Mouse (Mus musculus) left cerebral cortex, postnatal 10 days (tissue): ENCODE measurements at regions not wholly inside any gene's neighbourhood (a gene's known extent, or its start where the extent isn't known, plus 50 kb on each side); places are given as distances from the start of the nearest gene placed in this dataset.

Source experiments
- DNase-seq, 2 experiments: peaks; one replicate each; pipeline ENCODE4 v3.0.0; 2021 to 2022; ENCODE audit warnings: low spot score in 2 of 2, mixed read lengths in 1 of 2; ENCODE audit errors: extremely low spot score in 1 of 2
- intact Hi-C: fragments of 180-260 bp; cut with DNase I; formaldehyde crosslinking; loops from one replicate; pipeline ENCODE4 v1.15.1; 2025

DNA sequence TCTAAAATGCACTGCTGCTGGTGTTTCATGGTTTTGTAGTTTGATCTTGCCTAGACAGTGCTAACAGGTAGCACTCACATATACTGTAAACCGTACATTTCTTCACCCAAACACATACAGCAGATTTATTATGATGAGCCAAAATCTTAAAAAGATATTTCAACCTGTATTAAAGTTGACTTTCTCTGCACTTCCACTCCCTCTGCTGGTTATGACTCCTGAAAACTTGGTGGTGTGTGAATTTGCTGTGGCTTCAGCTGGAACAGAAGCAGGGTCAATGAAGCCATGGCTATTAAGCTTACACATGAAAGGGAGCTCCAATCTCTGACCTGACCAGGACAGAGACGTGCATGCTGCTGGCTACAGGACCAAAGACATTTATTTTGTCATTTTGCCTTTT lies 202.2 kb upstream of the Gm49339 start:
- DNase-seq: no peak
- intact Hi-C loops: no loop called here

- DNase-seq: no peak
- intact Hi-C loops: loop anchor here (10.0 kb wide), 1 partner anchor 578 kb away; no protein-coding TSS in a partner anchor
Measured at GRCm38 (mm10) chr10:51282451-51282850, 198.0 kb upstream of the Gm49339 start.

DNA sequence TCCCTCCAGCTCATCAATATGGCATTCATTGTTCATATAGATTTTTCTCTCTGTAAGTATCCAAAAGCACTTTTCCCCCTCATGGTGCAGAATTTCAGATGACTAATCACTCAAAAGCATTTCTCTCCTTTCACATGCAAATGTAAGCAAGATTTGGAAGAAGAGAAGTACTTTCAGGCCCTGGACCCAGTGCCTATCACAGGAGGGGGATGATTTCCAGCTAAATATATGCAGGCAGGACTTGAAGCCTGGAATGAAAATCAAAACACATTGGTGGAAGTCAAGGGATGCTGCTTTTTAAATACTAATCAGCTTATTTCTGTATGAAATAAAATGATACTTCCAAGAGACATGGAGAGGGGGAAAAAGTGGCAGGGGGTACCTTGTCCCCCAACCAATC lies 195.9 kb upstream of the Gm49339 start:
- intact Hi-C loops: loop anchor here (10.0 kb wide), 1 partner anchor 580 kb away; no protein-coding TSS in a partner anchor
- DNase-seq: no peak

- DNase-seq: no peak
Measured at GRCm38 (mm10) chr10:51287852-51288251, 192.6 kb upstream of the Gm49339 start.

DNA sequence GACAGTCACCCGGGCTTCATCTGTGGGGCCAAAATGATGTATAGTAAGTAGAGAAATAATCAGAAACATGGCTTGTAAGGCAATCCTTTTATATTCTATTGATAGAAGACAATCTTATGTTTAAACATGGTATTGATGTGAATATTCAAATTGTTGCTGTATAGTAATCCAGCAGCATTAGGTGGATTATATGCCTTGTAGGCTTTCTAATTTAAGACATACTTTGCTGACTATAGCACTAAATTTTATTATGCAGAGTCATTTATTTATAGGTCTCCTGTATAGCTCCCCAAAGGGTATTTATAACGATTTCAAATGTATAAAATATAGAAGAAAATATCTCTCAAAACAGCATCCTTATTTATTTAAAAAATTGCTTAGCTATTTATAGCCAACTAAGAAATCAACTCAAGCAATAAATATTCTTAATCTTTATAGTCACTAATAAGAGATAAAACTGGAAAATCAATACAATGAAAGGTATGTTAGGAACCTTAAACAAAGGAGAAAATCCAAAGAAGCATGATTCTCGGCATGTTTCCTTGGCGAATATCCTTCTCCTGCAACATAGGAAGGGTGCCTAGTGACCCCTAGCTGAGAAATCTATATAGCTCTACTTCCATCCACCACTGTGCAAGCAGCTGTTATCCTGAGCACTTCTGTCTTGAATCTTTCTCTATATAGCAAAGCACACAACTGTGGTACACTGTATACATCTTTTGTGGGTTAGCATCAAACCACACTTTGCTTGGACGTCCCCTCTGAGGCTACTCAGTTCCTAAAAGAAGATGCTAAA lies 188.8 kb upstream of the Gm49339 start:
- intact Hi-C loops: no loop called here
- no peak for DNase-seq

More at GRCm38 (mm10) chr10:51287852-51288251, 192.6 kb upstream of the Gm49339 start:
- intact Hi-C loops: loop anchor here (5.0 to 10.0 kb wide), 2 partner anchors 386 to 583 kb away; no protein-coding TSS in a partner anchor

DNA sequence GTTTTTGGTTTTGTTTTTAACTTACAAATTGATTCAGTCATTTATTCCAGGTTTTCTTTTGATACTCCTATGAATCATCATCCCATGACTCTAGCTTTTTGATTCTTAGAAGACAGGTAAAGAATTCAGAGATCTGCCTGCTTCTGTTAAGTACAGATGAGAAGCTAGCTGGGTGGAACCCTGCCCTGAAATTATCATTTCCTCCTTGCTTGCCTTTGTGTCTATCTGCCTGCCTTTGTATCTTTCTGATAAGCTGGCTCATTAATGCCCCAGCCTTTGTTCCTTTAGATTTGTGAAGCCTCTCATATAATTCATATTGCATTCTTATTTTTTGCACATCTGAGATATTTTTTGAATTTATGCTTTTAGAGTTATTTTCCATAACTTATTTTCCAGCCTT lies 167.6 kb upstream of the Gm49339 start:
- intact Hi-C loops: no loop called here
- no peak for DNase-seq

- intact Hi-C loops: no loop called here
- no peak for DNase-seq
Measured at GRCm38 (mm10) chr10:51320207-51320606, 160.2 kb upstream of the Gm49339 start.

GRCm38 (mm10) chr10:51328772-51329171 lies 151.6 kb upstream of the Gm49339 start:
- intact Hi-C loops: no loop called here
- no peak for DNase-seq

DNA sequence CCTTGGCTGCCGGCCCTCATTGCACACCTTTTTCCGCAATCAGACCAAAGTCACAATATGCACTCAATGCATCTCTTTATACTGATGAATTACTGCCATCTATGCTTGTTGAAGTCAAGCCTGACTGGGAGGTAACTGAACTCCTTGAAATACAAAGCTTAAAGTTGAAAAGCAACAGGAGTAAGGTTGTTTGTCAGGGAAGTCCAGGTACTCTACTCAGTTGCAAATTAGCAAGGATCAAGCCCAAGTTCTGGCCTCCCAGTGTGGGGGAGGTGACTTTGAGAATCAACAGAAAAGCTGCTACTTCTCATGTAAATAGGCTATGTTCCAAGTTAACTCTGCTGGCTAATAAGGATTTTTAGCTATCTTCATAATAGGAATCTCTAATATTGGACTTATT lies 151.0 kb upstream of the Gm49339 start:
- no peak for DNase-seq
- intact Hi-C loops: no loop called here
